Mouse (Mus musculus) limb, embryonic 12.5 days (tissue): ENCODE results near the gene Dnaja3. TPM values are rescaled to one million over a fixed set of nuclear protein-coding genes. Genes with fewer than 3 reads are reported as not detected.
"Not testable (repeated sequence)": the region's sequence is repeated elsewhere in the genome, so short reads cannot be mapped to it uniquely, and the experiment has no call there.

ENCODE experiments used
- ATAC-seq: fragments of 200-750 bp; cut with Nextera tagmentation; 2 replicates; pipeline ENCODE4 v1.8.0; 2017; ENCODE audit warnings: low read depth, moderate TSS enrichment; ENCODE audit not compliant: insufficient number of reproducible peaks, insufficient read depth, low FRiP score, low TSS enrichment
- H3K27ac ChIP-seq: fragments of 300-500 bp; sonication (generic); 2 replicates; pipeline ENCODE4 v1.5.1; 2016; ENCODE audit warnings: mild to moderate bottlenecking, moderate library complexity
- H3K27me3 ChIP-seq: fragments of 300-500 bp; sonication (generic); 2 replicates; pipeline ENCODE4 v1.6.1; 2016; ENCODE audit warnings: mild to moderate bottlenecking, moderate library complexity
- H3K36me3 ChIP-seq: fragments of 300-500 bp; sonication (generic); 2 replicates; pipeline ENCODE4 v1.6.1; 2016; ENCODE audit warnings: mild to moderate bottlenecking, moderate library complexity
- H3K4me1 ChIP-seq: fragments of 300-500 bp; sonication (generic); replicated peaks from 2 replicates; pipeline ENCODE4 v1.6.1; 2016
- H3K4me2 ChIP-seq: fragments of 300-500 bp; sonication (generic); 2 replicates; pipeline ENCODE4 v1.6.1; 2016; ENCODE audit warnings: mild to moderate bottlenecking, moderate library complexity
- H3K4me3 ChIP-seq: fragments of 300-500 bp; sonication (generic); replicated peaks from 2 replicates; pipeline ENCODE4 v1.5.1; 2016; ENCODE audit warnings: mild to moderate bottlenecking
- H3K9ac ChIP-seq: fragments of 300-500 bp; sonication (generic); replicated peaks from 2 replicates; pipeline ENCODE4 v1.6.1; 2016; ENCODE audit warnings: mild to moderate bottlenecking, moderate library complexity
- H3K9me3 ChIP-seq: fragments of 300-500 bp; sonication (generic); 2 replicates; pipeline ENCODE4 v1.6.1; 2016; ENCODE audit warnings: mild to moderate bottlenecking, moderate library complexity
- WGBS: fragments of 180-500 bp; shearing (Covaris S2); methylation state at CpG from one replicate; pipeline ENCODE4 v1.1.7; 2016; 5-methylcytosine and 5-hydroxymethylcytosine counted together
- polyA plus RNA-seq: library from polyadenylated mRNA; unstranded; fragments of >200 nt; fragmentation: Nextera tagmentation; extraction: Ambion mirVana; gene quantifications from 2 replicates; pipeline ENCODE4 v1.2.1, GENCODE M21; 2016

The Dnaja3 gene
- polyA plus RNA-seq, 1 experiment from 2014 or later, result 58.0 TPM

GRCm38 (mm10) chr16:4726528-4727128 is 86.8 kb downstream of the Dnaja3 start:
- Histone ChIP-seq H3K9ac (peak overlapping the region; percentile 86), H3K4me1 (peaks cover 19% of the 10 kb centered on the region), H3K4me3 (peak overlapping the region; percentile 75), H3K4me2 (peak overlapping the region; percentile 87), H3K27ac (peak overlapping the region; percentile 82), H3K27me3 (no peaks in the 10 kb centered on the region), H3K9me3 (no peaks in the 10 kb centered on the region), H3K36me3 (no peaks in the 10 kb centered on the region)
- peak; percentile 48 for ATAC-seq
- 1% methylated on average over 40 of the region's 40 CpGs for WGBS

DNA sequence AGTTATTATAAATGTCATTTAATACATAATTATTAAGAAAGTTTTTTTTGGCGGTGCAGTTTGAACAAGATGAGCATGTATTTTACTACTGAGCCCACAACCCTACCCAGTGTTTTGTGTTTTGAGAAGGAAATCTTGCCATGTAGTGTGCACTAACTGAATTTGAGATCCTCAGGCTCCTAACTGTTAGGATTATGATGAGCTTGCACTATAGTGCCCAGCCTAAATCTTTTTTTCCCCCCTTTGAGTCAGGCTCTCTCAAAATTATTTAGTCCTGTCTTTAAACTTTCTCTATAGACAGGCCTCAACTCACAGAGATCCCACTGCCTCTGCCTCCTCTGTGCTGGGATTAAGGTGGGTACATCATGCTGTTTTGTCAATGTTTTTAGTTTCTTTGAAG is 87.7 kb downstream of the Dnaja3 start:
- Histone ChIP-seq H3K27me3 (no peaks in the 10 kb centered on the region), H3K9me3 (no peaks in the 10 kb centered on the region), H3K27ac (no peak overlapping the region), H3K4me3 (peak overlapping the region; percentile 75; the same call in 1 of the 2 replicates), H3K36me3 (no peaks in the 10 kb centered on the region), H3K4me1 (peaks cover 19% of the 10 kb centered on the region), H3K4me2 (peak overlapping the region; percentile 87), H3K9ac (no peak overlapping the region)
- WGBS, result 92% methylated on average over 1 of the region's 1 CpGs
- ATAC-seq, result no peak

GRCm38 (mm10) chr16:4727963-4728362 is 88.2 kb downstream of the Dnaja3 start:
- Histone ChIP-seq H3K27me3 (no peaks in the 10 kb centered on the region), H3K4me2 (peak overlapping the region; percentile 87; the same call in 1 of the 2 replicates)

DNA sequence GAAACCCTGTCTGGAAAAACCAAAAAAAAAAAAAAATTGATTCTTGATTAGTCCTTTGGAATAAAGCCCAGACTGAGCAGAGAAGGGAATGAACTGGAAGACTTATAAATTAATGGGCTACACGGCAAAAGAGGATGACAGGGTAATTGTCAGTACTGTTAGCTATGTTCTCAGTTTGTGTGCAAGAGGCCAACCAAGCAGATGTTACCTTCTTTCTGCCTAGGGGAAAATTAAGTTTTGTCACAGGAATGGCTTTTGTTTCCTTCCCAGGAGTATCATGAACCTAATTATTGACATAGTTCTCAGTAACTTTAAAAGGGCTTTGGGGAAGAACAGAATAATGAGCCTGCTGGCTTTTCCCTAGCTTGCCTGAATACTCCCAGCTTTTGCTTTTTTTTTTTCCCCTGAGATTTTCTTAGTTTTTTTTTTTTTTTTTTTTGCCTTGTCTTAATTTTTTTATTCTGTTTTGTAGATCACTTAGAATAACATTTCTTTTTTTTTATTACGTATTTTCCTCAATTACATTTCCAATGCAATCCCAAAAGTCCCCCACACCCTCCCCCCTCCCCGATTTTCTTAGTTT is 91.1 kb downstream of the Dnaja3 start:
- H3K9me3 ChIP-seq, result no peaks in the 10 kb centered on the region
- peaks cover 3% of the 10 kb centered on the region; the same call in 1 of the 2 replicates for H3K36me3 ChIP-seq
- no peaks in the 10 kb centered on the region for H3K27me3 ChIP-seq
- peaks cover 15% of the 10 kb centered on the region for H3K4me1 ChIP-seq
- no peak overlapping the region for H3K4me2 ChIP-seq
- no peak overlapping the region for H3K9ac ChIP-seq
- no peak overlapping the region for H3K27ac ChIP-seq
- ATAC-seq, result no peak
- WGBS, result 83% methylated on average over 3 of the region's 3 CpGs
- H3K4me3 ChIP-seq, result no peak overlapping the region

More at GRCm38 (mm10) chr16:4727963-4728362, 88.2 kb downstream of the Dnaja3 start:
- no peak for ATAC-seq
- no peak overlapping the region for H3K27ac ChIP-seq
- peaks cover 19% of the 10 kb centered on the region for H3K4me1 ChIP-seq
- 79% methylated on average over 1 of the region's 1 CpGs for WGBS
- H3K9ac ChIP-seq, result no peak overlapping the region
- H3K9me3 ChIP-seq, result no peaks in the 10 kb centered on the region
- no peaks in the 10 kb centered on the region for H3K36me3 ChIP-seq
- H3K4me3 ChIP-seq, result no peak overlapping the region

DNA sequence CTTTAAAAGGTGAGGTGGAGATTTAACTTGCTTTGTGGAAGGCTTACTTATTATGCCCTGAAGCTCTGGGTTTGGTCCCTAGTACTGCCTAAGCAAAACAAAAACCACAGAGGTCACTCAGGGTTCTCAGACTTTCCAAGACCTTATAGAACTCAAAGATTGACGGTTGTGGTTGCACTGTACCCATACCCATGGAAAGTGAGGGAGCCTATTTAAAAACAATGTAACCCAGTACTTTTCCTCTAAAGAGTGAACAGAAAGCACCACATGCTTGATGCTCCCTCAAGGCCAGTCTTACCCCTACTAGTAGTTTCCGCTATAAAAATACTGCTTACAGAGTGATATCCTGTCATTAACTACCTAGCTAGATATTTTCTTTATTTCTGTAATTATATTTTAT is 96.5 kb downstream of the Dnaja3 start:
- no peak overlapping the region for H3K9ac ChIP-seq
- no peak overlapping the region for H3K4me2 ChIP-seq
- H3K4me1 ChIP-seq, result no peaks in the 10 kb centered on the region
- WGBS, result 91% methylated on average over 2 of the region's 2 CpGs
- H3K4me3 ChIP-seq, result no peak overlapping the region
- H3K36me3 ChIP-seq, result peaks cover 3% of the 10 kb centered on the region; the same call in 1 of the 2 replicates
- no peak for ATAC-seq
- H3K27me3 ChIP-seq, result no peaks in the 10 kb centered on the region
- H3K27ac ChIP-seq, result no peak overlapping the region
- H3K9me3 ChIP-seq, result no peaks in the 10 kb centered on the region

- H3K27me3 ChIP-seq, result no peaks in the 10 kb centered on the region
- no peak overlapping the region for H3K4me2 ChIP-seq
- WGBS, result 87% methylated on average over 2 of the region's 2 CpGs
- H3K4me1 ChIP-seq, result no peaks in the 10 kb centered on the region
- peaks cover 14% of the 10 kb centered on the region; the same call in 1 of the 2 replicates for H3K36me3 ChIP-seq
- no peak overlapping the region for H3K9ac ChIP-seq
- no peak for ATAC-seq
- no peak overlapping the region for H3K4me3 ChIP-seq
- peaks cover 11% of the 10 kb centered on the region; the same call in 1 of the 2 replicates for H3K9me3 ChIP-seq
- no peak overlapping the region for H3K27ac ChIP-seq
Observed at GRCm38 (mm10) chr16:4739994-4740393, 100.2 kb downstream of the Dnaja3 start.

GRCm38 (mm10) chr16:4742186-4742585 is 102.4 kb downstream of the Dnaja3 start:
- 91% methylated on average over 1 of the region's 1 CpGs for WGBS
- no peak overlapping the region for H3K9ac ChIP-seq
- no peaks in the 10 kb centered on the region for H3K4me1 ChIP-seq
- no peak overlapping the region for H3K4me3 ChIP-seq
- H3K4me2 ChIP-seq, result no peak overlapping the region
- no peaks in the 10 kb centered on the region for H3K27me3 ChIP-seq
- H3K9me3 ChIP-seq, result peaks cover 11% of the 10 kb centered on the region; the same call in 1 of the 2 replicates
- ATAC-seq, result no peak
- H3K36me3 ChIP-seq, result peaks cover 11% of the 10 kb centered on the region; the same call in 1 of the 2 replicates
- no peak overlapping the region for H3K27ac ChIP-seq

- Histone ChIP-seq H3K27me3 (no peaks in the 10 kb centered on the region), H3K9ac (no peak overlapping the region), H3K4me1 (no peaks in the 10 kb centered on the region; the same call in 1 of the 2 replicates), H3K9me3 (no peaks in the 10 kb centered on the region), H3K27ac (no peak overlapping the region), H3K4me3 (no peak overlapping the region), H3K36me3 (peaks cover 5% of the 10 kb centered on the region; the same call in 1 of the 2 replicates), H3K4me2 (no peak overlapping the region)
- ATAC-seq, result no peak
- WGBS, result 87% methylated on average over 3 of the region's 3 CpGs
Observed at GRCm38 (mm10) chr16:4752155-4752554, 112.4 kb downstream of the Dnaja3 start.

- H3K36me3 ChIP-seq, result peaks cover 5% of the 10 kb centered on the region; the same call in 1 of the 2 replicates
- 93% methylated on average over 3 of the region's 3 CpGs for WGBS
- H3K4me2 ChIP-seq, result no peak overlapping the region
- H3K27ac ChIP-seq, result no peak overlapping the region
- H3K4me1 ChIP-seq, result no peaks in the 10 kb centered on the region; the same call in 1 of the 2 replicates
- no peaks in the 10 kb centered on the region for H3K9me3 ChIP-seq
- no peak overlapping the region for H3K9ac ChIP-seq
- H3K27me3 ChIP-seq, result no peaks in the 10 kb centered on the region
- H3K4me3 ChIP-seq, result no peak overlapping the region
- ATAC-seq, result no peak
Observed at GRCm38 (mm10) chr16:4754045-4754444, 114.3 kb downstream of the Dnaja3 start.

GRCm38 (mm10) chr16:4756660-4757335 is 117.0 kb downstream of the Dnaja3 start:
- Histone ChIP-seq H3K4me3 (peak overlapping the region; percentile 40), H3K4me2 (peak overlapping the region; percentile 36), H3K9ac (peak overlapping the region; percentile 60), H3K27ac (peak overlapping the region; percentile 73)
- 4% methylated on average over 33 of the region's 42 CpGs for WGBS
- H3K9me3 ChIP-seq, H3K4me1 ChIP-seq, ATAC-seq, H3K36me3 ChIP-seq, H3K27me3 ChIP-seq: not testable (repeated sequence)
